Mouse (Mus musculus): ENCODE measurements around the gene Wasf3. TPM values are rescaled to one million over a fixed set of nuclear protein-coding genes. Genes with fewer than 3 reads are reported as not detected.

The Wasf3 gene
- total and polyA plus RNA-seq, 3 experiments = not detected

- H3K79me2 ChIP-seq (ENCODE audit: control insufficient read depth, insufficient read depth, low read length, poor library complexity) = no peaks in the 10 kb centered on the region
- no peaks in the 10 kb centered on the region for H3K9me3 ChIP-seq (replicated peaks; ENCODE audit: insufficient read depth, low read length)
- no peaks in the 10 kb centered on the region for H3K36me3 ChIP-seq (ENCODE audit: control insufficient read depth in 1 of 2, insufficient read depth in 2 of 2, low read length in 2 of 2)
- no peak overlapping the region for H3K9ac ChIP-seq (ENCODE audit: control insufficient read depth, low read depth, low read length, poor library complexity, severe bottlenecking)
- H3K27ac ChIP-seq (ENCODE audit: control insufficient read depth, low read depth, low read length) = no peak overlapping the region
- DNase-seq (ENCODE audit: low read depth, low spot score) = no peak
- H3K27me3 ChIP-seq (ENCODE audit: control insufficient read depth in 1 of 2, insufficient read depth in 2 of 2, low read length in 2 of 2) = no peaks in the 10 kb centered on the region
- H3K4me1 ChIP-seq (ENCODE audit: control insufficient read depth in 1 of 2, insufficient read depth in 2 of 2, low read length in 2 of 2) = no peaks in the 10 kb centered on the region
- H3K4me3 ChIP-seq (ENCODE audit: control insufficient read depth in 1 of 2, insufficient read depth in 1 of 2, low read depth in 2 of 2, low read length in 2 of 2) = no peak overlapping the region
- TF ChIP-seq ZNF384 (IDR thresholded peaks at IDR 0.05; ENCODE audit: low read depth, low read length) (no peak), CTCF (IDR thresholded peaks at IDR 0.05 in 2 of 3, conservative IDR thresholded peaks at IDR 0.05 in 1 of 3; ENCODE audit: control insufficient read depth in 1 of 3, insufficient read depth in 1 of 3, low read depth in 2 of 3, low read length in 3 of 3, poor library complexity in 1 of 3, severe bottlenecking in 1 of 3) (no peak), BHLHE40 (IDR thresholded peaks at IDR 0.05; ENCODE audit: borderline replicate concordance, low read depth, low read length) (no peak), E2F4 (IDR thresholded peaks at IDR 0.05; ENCODE audit: borderline replicate concordance, low read depth, low read length) (no peak), USF2 (IDR thresholded peaks at IDR 0.05; ENCODE audit: borderline replicate concordance in 1 of 2, insufficient read depth in 1 of 2, low read depth in 1 of 2, low read length in 2 of 2) (no peak), CHD1 (IDR thresholded peaks at IDR 0.05; ENCODE audit: low read depth, low read length) (no peak), ELF1 (IDR thresholded peaks at IDR 0.05; ENCODE audit: low read depth, low read length) (no peak), TCF12 (IDR thresholded peaks at IDR 0.05; ENCODE audit: low read depth, low read length) (no peak), POLR2A (IDR thresholded peaks at IDR 0.05; ENCODE audit: control insufficient read depth in 1 of 2, insufficient read depth in 1 of 2, low read depth in 1 of 2, low read length in 2 of 2, poor library complexity in 1 of 2) (no peak), ZKSCAN1 (IDR thresholded peaks at IDR 0.05; ENCODE audit: low read depth, low read length) (no peak), RAD21 (IDR thresholded peaks at IDR 0.05; ENCODE audit: low read depth, low read length) (no peak), TBP (IDR thresholded peaks at IDR 0.05; ENCODE audit: low read depth, low read length) (no peak), CHD2 (IDR thresholded peaks at IDR 0.05; ENCODE audit: low read length) (no peak), ZMIZ1 (IDR thresholded peaks at IDR 0.05; ENCODE audit: low read depth, low read length) (no peak), MYC (IDR thresholded peaks at IDR 0.05; ENCODE audit: low read depth, low read length) (no peak), POLR2AphosphoS5 (IDR thresholded peaks at IDR 0.05; ENCODE audit: borderline replicate concordance, low read depth, low read length) (no peak), TAL1 (IDR thresholded peaks at IDR 0.05; ENCODE audit: low read length) (no peak)
These were observed 34.0 kb upstream of the Wasf3 start for GRCm38 (mm10) chr5:146350784-146351183.

- TF ChIP-seq SIN3A (IDR thresholded peaks at IDR 0.05; ENCODE audit: low read length) = no peak
- no peak for TF ChIP-seq ZKSCAN1 (IDR thresholded peaks at IDR 0.05; ENCODE audit: low read depth, low read length)
- no peak for TF ChIP-seq RAD21 (IDR thresholded peaks at IDR 0.05; ENCODE audit: low read depth, low read length)
- TF ChIP-seq ZNF384 (IDR thresholded peaks at IDR 0.05; ENCODE audit: low read depth, low read length) = no peak
- no peak for TF ChIP-seq GATA1 (IDR thresholded peaks at IDR 0.05; ENCODE audit: low read depth, low read length)
- no peak for TF ChIP-seq MYB (IDR thresholded peaks at IDR 0.05; ENCODE audit: low read depth, low read length)
- TF ChIP-seq MEF2A (IDR thresholded peaks at IDR 0.05; ENCODE audit: extremely low read depth, insufficient replicate concordance, low read depth, low read length, poor library complexity, severe bottlenecking) = no peak
- no peak for TF ChIP-seq EP300 (IDR thresholded peaks at IDR 0.05; ENCODE audit: low read depth in 1 of 2, low read length in 2 of 2)
- TF ChIP-seq MAZ (IDR thresholded peaks at IDR 0.05; ENCODE audit: low read depth, low read length) = no peak
- no peak for TF ChIP-seq BHLHE40 (IDR thresholded peaks at IDR 0.05; ENCODE audit: borderline replicate concordance, low read depth, low read length)
- no peak for TF ChIP-seq CHD1 (IDR thresholded peaks at IDR 0.05; ENCODE audit: low read depth, low read length)
- H3K36me3 ChIP-seq (ENCODE audit: control insufficient read depth in 1 of 2, insufficient read depth in 2 of 2, low read length in 2 of 2) = no peaks in the 10 kb centered on the region
- H3K27me3 ChIP-seq (ENCODE audit: control insufficient read depth in 1 of 2, insufficient read depth in 2 of 2, low read length in 2 of 2) = no peaks in the 10 kb centered on the region; a peak in 1 of 4 replicates
- no peak overlapping the region for H3K27ac ChIP-seq (ENCODE audit: control insufficient read depth, low read depth, low read length)
- no peak overlapping the region for H3K4me3 ChIP-seq (ENCODE audit: control insufficient read depth in 1 of 2, insufficient read depth in 1 of 2, low read depth in 2 of 2, low read length in 2 of 2)
- no peak overlapping the region for H3K9ac ChIP-seq (ENCODE audit: control insufficient read depth, low read depth, low read length, poor library complexity, severe bottlenecking)
- H3K9me3 ChIP-seq (replicated peaks; ENCODE audit: insufficient read depth, low read length) = no peaks in the 10 kb centered on the region
- no peaks in the 10 kb centered on the region for H3K4me1 ChIP-seq (ENCODE audit: control insufficient read depth in 1 of 2, insufficient read depth in 2 of 2, low read length in 2 of 2)
- no peak for DNase-seq (ENCODE audit: low read depth, low spot score)
- H3K79me2 ChIP-seq (ENCODE audit: control insufficient read depth, insufficient read depth, low read length, poor library complexity) = no peaks in the 10 kb centered on the region
These were observed 32.8 kb upstream of the Wasf3 start for GRCm38 (mm10) chr5:146352006-146352405.
